Mouse (Mus musculus) layer of hippocampus, adult 11-12 months (tissue): ENCODE measurements at regions not wholly inside any gene's neighbourhood (a gene's known extent, or its start where the extent isn't known, plus 50 kb on each side); places are given as distances from the start of the nearest gene placed in this dataset.

ENCODE experiments used
- DNase-seq: peaks from one replicate; pipeline ENCODE4 v3.0.0; 2022; ENCODE audit warnings: low spot score

GRCm38 (mm10) chr12:96617226-96617625, 925.2 kb downstream of the Flrt2 start:
- no peak for DNase-seq
